Mouse (Mus musculus) left cerebral cortex, adult 8-10 months (tissue): Measurements from ENCODE around the gene Tbc1d7. TPM values are rescaled to one million over a fixed set of nuclear protein-coding genes. Genes with fewer than 3 reads are reported as not detected.

ENCODE experiments used
- DNase-seq, 2 experiments: peaks; one replicate each; pipeline ENCODE4 v3.0.0; 2022; ENCODE audit warnings: low spot score in 2 of 2
- total RNA-seq, 4 experiments: library from RNA; stranded (reverse); gene quantifications; 2 replicates each; pipeline ENCODE4 v1.2.4; 2022

The Tbc1d7 gene
- total RNA-seq, 4 experiments from 2014 or later: 25.2 to 28.3 (median 26.1) TPM

- DNase-seq: peak in 1 of 2 experiments; percentile 39
Observed at GRCm38 (mm10) chr13:43144720-43145418, 26.4 kb downstream of the Tbc1d7 start.

- DNase-seq: no peak
Observed at GRCm38 (mm10) chr13:43134468-43134867, 36.8 kb downstream of the Tbc1d7 start.

GRCm38 (mm10) chr13:43133400-43133799 lies 37.9 kb downstream of the Tbc1d7 start:
- DNase-seq: no peak

- no peak for DNase-seq
Observed at GRCm38 (mm10) chr13:43132859-43133258, 38.4 kb downstream of the Tbc1d7 start.

DNA sequence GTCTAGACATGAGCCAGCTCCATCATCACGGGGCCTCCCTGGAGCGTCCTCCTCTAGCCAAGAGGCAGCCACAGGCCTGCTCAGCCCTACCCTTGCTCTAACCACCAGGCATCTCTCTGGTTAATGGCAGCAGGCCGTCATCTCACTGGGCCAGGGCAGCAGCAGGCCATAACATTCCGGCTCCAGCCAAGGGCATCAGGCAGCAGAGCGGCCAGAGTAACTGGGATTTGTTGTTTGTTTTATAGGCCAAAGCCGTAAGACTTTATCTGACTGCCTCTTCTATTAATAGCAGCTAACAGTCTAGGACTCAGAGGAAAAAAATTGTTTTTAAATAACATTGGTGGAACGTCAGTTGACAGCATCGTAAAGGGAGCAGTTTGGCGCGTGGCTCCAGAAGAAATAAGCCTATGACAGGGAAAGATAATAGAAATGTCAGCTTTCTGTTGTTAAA lies 39.5 kb downstream of the Tbc1d7 start:
- DNase-seq: no peak

- DNase-seq: no peak
Observed at GRCm38 (mm10) chr13:43130161-43130560, 41.1 kb downstream of the Tbc1d7 start.

GRCm38 (mm10) chr13:43124683-43125074 lies 46.6 kb downstream of the Tbc1d7 start:
- no peak for DNase-seq

DNA sequence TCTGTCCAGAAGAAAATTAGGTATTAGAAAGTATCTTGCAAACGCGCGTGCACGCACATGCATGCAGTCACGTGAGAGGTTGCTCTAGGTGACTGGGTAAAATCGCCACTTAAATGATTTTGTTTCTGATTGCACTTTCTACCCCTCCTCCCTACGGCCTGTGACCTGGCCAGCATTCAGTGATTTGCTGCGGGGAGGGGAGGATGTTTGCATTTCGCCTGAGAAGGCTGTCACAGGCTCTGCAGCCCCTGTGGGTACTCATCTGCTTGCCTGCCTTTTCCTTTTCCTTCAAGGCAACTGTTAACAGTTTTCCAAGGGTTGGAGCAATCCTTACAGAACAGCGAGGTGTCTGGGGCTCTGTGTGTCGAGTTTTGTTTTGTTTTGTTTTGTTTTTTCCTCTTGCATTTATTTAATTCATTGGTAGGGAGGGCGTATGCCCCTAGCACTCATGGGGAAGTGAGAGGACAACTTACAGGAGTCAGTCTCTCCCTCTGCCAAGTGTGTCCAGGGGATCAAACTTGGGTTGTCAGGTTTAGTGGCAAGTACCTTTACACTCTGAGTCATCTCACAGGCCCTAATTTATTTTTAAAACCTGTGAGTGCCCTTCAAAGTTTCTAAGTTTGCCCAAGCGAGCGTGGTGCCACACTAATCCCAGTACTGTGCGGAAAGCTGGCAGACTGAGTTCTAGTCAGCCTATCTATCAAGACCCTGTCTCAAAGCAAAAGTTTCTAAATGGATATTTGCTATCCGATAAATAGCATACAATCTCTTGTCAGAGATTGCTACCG lies 47.2 kb downstream of the Tbc1d7 start:
- no peak for DNase-seq

DNA sequence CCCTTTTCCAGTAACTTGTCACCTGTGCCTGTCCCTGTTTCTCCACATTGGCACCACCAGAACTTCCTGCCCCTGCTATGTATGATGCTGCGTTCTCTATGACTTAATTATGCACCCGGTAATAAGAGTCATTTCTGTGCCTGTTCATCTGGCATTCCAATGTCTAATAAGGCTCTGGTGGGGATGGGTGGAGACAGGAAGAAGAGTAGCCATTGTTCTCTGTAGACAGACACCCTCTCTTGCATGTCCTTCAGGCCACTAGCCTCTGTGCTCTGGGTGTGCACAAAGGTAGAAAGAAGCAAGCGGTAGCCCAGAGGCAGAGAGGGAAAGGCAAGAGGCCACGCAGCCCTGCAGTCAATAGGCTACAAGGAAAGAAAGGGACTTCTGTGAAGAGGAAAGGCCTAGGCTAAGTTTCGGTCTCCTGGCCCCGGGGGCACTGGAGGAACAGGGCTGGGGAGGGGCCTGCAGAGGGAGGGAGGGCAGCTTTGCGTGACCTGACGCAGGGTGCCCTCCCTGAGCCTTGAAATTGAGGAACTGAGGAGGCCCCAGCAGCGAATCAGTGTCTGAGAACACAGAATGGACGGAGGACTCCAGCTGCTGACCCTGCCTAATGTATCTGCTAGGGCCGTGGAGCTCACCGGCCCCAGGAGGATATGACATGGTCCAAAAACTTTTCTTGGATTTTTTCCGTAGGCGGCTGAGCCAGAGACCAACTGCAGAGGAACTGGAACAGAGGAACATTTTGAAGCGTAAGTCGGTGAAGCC lies 48.8 kb downstream of the Tbc1d7 start:
- DNase-seq: no peak

- no peak for DNase-seq
Observed at GRCm38 (mm10) chr13:43113141-43113540, 58.2 kb downstream of the Tbc1d7 start.

- no peak for DNase-seq
Observed at GRCm38 (mm10) chr13:43112707-43113106, 58.6 kb downstream of the Tbc1d7 start.

GRCm38 (mm10) chr13:43112280-43112679 lies 59.0 kb downstream of the Tbc1d7 start:
- DNase-seq: peak; percentile 32 to 80

DNA sequence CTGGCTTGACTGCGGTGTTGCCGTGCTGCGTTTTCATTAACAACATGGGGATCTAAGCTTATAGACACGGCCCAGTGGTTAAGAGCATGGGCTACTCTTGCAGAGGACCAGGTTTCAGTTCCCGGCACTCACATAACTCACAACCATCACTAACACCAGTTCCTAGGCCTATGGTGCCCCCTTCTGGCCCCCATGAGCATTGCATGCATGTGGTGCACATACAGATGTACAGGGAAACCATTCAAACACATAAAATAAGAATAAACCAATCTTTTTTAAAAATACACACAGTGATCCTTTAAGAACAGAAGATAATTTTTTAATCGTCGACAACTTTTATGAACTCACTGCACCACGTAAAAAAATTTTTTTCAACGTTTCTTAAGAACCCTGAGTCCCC lies 66.8 kb downstream of the Tbc1d7 start:
- DNase-seq: no peak

GRCm38 (mm10) chr13:43102943-43103342 lies 68.4 kb downstream of the Tbc1d7 start:
- DNase-seq: no peak

Other genes with a start within 250 kb of the Tbc1d7 start
- 10 to 100 TPM; 71.5 to 88.4 (median 78.8) TPM for gene Gfod1, start 132.7 kb upstream of the Tbc1d7 start, total RNA-seq
- 10 to 100 TPM; 20.4 to 24.4 (median 21.4) TPM for gene Sirt5, start 194.0 kb upstream of the Tbc1d7 start, total RNA-seq
- gene Nol7, start 226.9 kb upstream of the Tbc1d7 start, total RNA-seq: 10 to 100 TPM; 66.6 to 74.0 (median 69.4) TPM